Mouse (Mus musculus) heart, adult 18-20 months (tissue): Measurements from ENCODE around the gene Tspoap1. TPM values are rescaled to one million over a fixed set of nuclear protein-coding genes. Genes with fewer than 3 reads are reported as not detected.
A peak's percentile ranks its signal among the peaks of the same experiment; 100 is the strongest.

ENCODE experiments used
- DNase-seq, 2 experiments: peaks; one replicate each; pipeline ENCODE4 v3.0.0; 2021 to 2022; ENCODE audit warnings: mixed read lengths in 1 of 2
- total RNA-seq, 2 experiments: library from RNA; stranded (reverse); gene quantifications; 2 replicates each; pipeline ENCODE4 v1.2.3; 2021

The Tspoap1 gene
- total RNA-seq, 2 experiments from 2014 or later, result 0.15 TPM; not detected in 1

DNA sequence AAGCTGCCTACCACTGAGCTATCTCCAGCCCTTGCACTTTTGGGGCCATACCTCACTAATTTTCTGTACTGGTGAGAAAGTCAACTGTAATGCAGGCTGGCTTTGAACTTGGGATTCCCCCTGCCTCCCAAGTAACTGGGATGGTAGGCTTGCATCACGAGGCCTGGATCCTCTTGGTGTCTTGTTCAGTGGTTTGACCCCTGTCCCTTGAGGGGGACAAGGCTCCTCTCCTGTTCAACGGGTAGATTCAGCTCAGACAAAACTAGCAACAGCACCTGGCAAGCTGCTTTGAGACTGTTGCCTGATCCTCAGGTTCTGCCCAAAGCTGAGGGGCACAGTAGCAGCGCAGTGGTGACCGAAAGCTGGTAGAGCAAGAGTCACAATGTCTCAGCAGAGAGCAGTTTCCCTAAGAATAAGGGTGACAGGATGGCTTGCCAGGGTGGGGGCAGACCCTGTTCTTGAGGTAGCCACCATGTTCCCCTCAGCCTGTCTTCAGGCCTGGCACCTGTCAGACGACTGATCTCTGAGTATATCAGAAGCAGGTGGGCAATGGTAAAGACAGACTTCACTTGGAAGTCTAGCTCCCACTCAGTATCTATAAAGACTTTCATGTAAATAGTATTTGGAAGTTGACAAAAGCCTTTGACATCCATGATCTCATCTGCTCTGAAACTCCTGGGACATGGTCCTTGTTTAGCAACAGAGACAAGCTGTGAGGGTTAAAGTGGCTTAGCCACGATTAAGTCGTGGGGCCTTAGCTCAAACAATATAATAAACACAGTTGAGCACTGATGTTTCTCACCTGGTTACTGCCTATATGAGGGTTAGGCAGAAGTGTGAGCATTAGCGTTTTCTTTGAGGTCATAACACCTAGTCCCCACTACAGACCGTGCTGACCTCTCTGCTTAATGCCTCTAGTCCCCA, 14.4 kb upstream of the Tspoap1 start:
- no peak for DNase-seq

DNA sequence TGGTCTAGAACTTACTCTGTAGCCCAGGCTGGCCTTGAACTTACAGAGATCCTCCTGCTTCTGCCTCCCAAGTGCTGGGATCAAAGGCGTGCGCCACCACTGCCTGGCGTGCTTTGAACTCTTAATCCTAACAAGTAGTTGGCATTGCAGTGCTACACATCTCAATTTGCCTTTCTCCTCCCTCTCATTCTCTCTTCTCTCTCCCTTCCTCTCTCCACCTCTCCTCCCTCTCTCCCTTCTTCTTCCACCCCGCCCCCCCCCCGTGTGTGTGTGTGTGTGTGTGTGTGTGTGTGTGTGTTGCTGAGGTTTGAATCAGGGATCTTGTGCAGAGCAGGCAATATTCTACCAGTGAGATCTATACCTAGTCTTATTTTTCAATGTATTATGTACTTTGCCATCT, 13.0 kb upstream of the Tspoap1 start:
- DNase-seq, result no peak

DNA sequence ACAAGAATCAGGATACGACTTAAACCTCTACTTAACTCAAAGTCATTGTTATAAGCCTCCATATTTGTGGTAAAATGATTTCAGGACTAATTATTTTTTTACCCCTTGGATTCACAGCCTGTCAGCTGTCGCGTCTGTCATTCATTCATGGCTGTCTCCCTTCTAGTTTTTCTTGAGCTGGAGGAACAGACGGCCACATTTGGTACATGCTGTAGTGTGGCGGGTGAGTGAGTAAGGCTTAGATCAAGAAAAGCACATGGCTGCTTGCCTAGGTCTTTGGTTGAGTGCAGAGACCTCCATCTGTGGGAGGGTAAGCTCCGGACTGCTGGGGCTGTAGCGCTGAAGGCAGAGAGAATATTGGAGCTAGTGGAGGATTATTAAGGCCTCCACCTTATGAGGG, 12.6 kb upstream of the Tspoap1 start:
- no peak for DNase-seq

DNA sequence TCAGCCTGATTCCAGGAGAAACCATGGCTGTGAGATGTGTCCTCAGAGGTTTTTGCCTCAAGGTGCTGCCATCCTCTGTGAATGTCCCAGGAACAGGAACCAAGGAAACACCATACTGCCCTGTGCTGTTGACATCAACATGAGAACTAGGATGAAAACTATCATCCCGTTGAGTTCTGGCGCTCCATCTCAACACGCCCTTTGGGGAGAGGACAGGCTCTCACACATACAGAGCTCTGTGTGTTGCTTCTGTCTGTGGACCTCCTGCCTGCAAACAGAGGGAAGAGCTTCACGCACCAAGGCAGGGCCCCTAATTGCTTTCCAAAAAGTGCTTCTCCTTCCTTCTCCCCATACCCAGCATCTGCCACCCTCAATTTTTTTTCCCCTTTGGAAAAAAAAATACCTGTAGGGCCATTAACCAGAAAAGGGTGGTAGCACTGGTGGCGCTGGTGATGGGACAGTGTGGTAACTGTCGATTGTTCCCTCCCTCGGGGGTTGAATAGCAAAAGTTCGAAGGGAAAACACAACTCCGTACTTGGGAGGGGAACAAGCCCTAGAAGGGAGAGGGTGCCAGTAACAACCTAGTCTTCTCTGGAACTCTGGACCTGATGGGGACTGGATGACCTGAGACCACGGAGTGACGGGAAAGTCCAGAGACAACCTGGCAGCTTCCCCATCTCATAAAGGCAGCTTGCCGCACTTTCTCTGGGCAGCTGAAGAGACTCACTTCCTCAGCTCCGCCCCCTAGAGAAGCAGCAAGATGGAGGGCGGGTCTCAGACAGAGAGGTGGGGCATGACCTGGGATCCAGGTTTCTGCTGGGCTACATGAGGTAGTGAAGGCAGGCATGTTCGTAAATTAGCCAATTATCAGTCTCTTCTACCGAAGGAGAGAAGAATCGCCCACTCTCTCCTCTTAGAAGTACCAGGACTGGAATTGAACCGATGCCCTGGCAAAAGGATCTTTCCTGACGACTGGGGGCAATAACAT, 11.9 kb upstream of the Tspoap1 start:
- DNase-seq, result peak in 1 of 2 experiments; percentile 74

DNA sequence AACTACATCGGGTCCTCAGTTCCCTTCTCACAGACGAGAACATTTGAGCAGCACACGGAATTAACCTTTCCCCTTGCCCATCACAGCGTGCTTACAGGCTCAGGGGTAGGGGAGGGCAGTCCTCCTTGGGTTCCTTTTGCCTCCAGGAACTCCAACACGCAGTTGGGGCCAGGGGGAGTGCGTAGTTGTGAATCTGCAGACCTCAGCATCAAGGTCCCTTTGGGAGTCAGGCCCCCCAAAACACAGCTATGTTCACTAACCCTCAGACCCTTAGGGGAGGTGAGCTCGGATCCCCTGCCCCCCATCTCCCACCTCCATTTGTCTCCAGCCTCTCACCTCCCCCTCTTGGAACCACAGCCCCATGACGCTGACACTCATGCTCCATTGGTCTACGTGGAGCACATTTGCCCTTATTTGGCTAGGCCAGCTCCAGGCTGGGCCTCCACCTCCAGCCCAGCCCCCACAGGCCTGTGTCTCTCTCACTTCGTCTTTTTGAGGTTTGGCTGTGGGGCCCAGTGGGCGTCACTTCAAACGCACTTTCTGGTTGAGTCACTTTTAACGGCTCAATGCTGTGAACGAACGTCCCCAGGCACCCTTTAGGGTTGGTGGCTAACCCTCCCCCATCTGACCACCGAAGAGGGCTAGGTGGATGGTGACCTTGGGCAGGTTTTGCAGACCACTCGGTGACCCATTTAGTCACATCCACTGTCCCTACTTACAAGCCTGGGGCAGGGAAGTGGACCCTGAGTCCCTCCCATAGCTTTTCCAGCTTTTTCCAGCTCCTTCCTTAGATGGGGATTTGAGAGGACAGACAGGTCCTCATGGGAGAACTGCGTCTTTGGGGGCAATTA, 10.9 kb upstream of the Tspoap1 start:
- peak; percentile 49 to 86 for DNase-seq

DNA sequence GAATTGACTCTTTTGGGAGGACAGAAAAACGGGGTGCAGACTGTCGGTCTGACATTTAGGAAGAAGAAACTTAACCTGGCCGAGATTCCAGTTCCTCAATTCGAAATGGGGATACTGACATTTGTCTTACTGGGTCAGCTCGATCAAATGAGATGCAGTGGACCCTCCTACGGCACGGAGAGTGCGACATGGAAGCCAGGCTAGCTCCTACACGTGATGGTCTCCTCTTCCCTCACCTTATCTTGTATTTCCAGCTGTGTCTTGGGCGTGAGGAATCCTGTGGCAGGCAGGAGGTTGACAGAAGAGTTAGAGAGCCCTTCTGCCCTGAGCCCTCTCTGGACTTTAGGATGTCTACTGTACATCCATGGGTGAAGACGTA, 10.3 kb upstream of the Tspoap1 start:
- no peak for DNase-seq

DNA sequence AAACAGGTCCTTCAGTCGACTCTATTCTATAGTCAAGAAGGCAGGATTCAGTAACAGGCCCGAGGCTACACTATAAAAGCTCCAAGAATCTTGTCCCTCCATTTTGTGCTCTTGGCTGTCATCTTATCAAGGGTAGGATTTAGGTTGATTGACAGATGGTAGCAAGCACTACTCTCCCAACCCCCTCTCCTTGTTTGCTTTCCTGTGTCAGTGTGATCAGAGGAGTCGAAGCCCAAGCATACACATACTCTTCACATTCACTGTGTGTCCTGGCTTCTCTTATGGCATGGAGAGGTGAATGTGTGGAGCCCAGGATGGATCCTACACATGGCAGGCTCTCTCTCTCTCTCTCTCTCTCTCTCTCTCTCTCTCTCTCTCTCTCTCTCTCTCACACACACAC, 9.8 kb upstream of the Tspoap1 start:
- no peak for DNase-seq

DNA sequence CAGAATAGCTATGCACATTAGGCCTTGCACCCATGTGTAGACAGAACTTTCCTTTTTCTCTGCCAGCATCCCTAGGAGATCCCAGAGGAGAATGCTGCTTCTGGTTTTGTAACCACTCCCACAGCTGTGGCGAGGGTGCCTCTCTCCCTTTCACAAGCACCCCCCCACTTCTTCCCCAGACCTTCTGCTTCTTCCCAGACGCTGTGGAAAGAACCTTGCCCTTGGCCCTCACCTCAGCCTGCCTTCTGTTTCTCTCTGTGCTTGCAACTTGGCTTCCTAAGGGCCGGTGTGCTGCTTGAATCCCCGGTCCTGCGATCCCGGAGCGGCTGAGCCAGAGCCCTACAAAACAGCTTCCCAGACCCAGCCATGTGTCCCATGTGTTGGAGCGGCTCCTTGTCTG, 9.3 kb upstream of the Tspoap1 start:
- no peak for DNase-seq

DNA sequence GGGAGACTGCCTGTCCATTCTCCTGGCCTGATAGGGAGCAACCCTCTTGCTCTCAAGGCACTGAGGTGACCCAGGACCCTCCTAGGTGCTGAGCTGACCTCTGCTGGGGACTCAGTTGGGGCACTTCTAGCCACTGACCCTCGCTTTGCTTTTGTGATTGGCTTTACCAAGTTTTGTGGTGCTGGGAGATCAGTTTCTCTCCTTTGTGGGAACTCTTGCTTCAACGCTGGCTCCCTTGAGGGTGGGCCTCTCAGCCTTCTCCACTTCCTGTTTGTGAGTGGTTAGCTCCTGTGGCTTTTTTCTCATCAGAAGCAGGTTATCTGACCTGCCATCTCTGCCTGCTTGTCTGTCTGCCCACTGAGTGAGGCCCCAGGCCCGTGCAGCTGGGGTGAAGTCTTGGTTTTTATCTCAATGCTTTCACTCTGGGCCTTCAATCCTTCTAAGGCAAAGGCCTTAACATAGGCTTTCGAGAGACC, 8.8 kb upstream of the Tspoap1 start:
- peak in 1 of 2 experiments; percentile 40 for DNase-seq

DNA sequence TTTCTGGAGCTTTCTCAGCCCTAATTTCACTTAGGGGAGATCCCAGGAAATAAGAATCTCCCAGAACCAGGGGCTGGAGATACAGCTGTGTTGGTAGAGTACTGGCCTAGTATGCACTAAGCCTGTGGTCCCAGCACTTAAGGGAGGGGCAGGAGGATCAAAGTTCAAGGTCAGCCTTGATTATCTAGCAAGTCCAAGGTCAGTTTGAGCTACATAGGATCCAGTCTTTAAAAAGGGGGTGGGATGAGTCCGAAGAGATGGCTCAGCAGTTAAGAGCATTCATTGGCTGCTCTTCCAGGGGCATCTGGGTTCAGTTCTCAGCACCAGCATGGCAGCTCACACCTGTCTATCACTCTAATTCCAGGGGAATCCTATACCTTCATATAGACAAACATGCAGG, 8.0 kb upstream of the Tspoap1 start:
- DNase-seq, result no peak

DNA sequence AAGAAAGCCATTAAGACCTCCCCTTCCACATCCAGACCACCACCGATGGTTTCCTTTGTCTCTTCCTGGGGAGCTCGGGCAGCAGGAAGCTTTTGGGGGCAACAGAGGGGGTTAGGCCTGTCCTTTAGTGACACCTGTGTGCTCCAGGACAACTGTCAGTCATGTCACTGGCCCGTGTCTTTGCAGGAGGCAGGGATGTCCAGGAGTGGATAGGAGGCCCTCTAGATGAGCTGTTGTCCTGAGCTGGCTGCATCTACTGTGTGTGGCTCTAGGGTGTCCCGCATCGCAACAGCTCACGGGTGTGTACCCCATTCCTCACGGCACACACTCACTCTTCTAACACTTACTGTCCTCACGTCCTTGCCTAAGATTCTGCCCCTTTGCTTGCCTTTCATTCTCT, 7.1 kb upstream of the Tspoap1 start:
- DNase-seq, result no peak

DNA sequence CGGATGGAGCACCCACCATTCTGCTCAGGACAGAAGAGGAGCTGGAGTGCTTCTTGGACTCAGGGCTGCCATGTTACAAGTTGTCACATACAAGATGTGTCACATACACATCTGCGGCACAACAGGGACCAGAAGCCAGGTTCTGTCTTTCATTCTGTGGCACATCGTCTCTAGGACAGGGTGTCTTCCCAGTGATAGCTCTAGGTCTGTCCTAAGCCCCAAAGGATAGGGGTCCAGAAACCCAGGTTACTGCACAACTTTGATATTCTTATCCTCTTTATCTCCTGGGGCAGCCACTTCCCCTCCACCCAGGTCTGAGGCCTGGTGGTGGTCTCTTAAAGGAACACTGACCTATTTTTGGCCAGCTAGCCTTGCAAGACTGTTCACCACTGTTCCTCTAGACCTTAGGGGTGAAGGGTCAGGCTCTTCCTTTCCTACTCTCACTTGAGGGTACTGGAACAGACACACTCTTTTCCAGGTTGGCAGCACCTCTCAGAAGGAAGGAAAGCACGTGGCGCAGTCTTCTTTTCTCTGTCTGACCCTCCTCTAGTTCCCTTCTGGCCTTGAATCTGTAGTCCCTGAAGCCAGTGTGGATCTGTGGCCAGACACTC, 6.3 kb upstream of the Tspoap1 start:
- no peak for DNase-seq

DNA sequence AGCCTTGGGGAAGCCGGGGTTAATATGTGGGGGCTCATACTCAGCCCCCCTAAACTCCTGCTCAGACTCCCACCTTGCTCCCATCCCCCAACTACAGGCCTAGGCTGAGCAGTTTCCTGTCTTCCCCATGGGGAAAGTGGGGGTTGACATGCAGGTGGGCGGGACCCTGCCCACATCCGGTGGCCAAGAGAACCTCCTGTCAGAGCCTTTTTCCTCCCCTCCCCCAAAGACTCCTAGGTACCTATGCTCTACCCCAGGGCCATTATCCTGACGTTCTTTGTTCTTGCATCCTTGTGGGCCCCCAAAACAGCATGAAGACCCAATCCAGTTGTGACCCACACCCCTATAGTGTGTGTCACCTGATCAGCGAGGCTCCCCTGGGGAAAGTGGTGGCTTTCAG, 5.7 kb upstream of the Tspoap1 start:
- peak in 1 of 2 experiments; percentile 52 for DNase-seq

DNA sequence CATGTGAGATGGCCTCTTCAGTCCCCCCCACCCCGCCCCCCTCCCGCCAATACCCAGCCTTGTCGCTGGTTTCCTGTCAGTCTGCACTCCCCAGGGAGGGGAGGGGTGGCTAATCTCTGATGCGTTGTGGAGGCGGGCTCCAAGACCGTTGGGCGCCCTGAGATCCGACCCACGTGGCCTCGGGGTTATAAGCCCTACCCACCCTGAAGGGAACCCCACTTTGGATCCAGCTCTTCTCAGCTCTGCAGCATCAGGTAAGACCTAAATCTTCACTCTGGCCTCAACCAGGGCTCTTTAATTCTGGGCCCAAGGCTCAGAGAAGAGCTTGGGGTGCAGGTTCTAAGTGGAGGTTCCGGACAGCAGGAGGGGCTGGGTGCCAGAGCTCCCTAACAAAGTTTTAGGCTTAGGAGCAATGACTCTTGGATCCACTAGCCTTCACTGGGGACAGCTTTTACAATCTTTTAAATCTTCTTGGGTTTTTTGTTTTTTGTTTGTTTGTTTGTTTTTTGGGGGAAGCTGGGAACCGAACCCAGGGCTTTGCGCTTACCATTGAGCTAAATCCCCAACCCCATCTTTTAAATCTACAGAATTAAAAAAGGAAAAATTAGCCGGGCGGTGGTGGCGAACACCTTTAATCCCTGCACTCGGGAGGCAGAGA, 4.9 kb upstream of the Tspoap1 start:
- DNase-seq, result peak; percentile 52 to 88

DNA sequence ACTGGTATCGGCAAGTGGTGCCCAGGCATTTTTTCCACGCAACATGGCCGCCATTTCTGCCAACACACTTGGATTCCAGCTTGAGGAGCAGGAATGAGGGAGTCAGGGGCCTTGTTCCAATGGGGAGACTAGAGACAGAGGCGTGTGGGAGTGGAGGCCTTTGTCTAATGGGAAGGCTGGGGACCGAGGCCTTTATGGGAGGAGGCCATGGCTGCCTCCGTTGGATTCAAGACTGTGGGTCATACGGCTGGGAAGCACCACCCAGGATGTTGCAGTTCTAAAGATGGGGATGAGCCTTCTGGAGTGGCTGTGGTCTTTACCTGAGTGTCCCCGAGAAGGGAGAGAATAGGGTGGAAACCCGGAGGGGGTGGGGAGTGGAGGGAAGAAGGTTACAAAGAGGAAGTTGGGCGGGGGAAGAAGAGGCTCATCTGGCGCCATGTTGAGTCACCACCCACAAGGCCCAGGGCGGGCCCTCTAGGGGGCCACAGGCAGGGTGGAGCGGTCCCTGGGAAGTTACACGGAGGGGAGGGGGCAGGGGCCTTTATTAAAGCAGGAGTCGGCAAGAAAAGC, 4.0 kb upstream of the Tspoap1 start:
- DNase-seq, result peak; percentile 39 to 71

DNA sequence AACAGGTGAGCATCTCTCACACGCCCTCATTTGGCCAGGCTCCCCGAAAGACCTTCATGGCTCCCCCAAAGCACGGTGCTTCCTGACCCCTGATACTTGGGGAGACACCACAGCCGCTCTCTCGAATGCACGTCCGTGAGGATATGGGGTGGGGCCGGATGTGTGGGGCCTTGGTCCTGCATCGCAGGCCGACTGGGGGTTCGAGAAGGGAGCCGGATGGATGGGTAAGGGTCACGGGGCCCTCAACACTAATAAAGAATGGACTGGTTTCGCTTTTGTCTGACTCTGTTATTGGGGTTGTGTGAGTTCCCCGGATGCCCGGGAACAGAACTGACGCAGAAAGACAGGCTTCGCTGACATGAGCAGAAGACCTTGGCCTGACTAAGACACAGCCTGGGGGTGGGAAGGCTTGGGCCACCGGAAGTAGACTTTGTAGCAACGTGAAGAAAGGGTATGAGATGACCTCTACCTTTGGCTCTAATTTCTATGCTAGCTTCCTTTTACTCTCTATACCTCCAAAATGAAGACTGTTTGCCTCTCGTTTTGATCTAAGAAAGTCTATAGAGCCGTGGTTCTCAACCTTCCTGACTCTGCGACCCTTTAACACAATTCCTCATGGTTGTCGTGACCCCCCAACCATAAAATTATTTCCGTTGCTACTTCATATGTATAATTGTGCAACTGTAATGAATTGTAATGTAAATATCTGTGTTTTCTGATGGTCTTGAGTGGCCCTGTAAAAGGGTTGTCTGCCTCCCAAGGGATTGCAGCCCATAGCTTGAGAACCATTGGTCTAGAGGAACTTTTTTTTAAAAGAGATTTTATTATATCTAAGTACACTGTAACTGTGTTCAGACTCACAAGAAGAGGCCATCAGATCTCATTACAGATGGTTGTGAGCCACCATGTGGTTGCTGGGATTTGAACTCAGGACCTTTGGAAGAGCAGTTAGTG, 3.1 kb upstream of the Tspoap1 start:
- peak in 1 of 2 experiments; percentile 25 for DNase-seq

DNA sequence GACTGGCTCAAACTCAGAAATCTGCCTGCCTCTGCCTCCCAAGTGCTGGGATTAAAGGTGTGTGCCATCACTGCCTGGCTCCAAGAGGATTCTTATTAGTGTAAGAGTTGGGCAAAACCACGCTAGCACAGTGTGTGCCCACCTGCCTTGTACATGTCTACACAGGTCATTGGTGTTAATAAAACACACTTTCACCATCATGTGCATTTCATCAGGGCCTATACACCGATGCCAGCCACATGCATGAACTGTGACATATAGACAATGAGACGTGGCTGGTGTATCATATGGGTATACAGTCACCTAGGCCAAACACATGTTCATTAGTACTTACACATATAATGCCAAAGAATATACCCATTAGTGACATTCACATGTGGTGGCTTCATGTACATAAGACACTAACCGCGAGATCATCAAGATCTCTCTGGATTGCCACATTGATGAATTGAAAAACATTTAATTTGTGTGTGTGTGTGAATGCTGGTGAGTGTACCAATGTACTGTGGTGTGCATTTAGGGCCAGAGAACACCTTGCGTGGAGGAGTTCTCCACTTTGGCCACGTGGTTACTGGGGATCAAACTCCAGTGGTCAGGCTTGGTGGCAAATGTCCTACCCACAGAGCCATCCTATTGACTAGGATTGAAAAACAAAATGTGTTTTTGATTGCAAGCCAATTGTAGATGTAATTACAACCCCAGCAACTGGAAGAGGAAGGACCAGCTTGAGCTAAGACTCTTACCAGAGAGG, 2.0 kb upstream of the Tspoap1 start:
- DNase-seq, result no peak

DNA sequence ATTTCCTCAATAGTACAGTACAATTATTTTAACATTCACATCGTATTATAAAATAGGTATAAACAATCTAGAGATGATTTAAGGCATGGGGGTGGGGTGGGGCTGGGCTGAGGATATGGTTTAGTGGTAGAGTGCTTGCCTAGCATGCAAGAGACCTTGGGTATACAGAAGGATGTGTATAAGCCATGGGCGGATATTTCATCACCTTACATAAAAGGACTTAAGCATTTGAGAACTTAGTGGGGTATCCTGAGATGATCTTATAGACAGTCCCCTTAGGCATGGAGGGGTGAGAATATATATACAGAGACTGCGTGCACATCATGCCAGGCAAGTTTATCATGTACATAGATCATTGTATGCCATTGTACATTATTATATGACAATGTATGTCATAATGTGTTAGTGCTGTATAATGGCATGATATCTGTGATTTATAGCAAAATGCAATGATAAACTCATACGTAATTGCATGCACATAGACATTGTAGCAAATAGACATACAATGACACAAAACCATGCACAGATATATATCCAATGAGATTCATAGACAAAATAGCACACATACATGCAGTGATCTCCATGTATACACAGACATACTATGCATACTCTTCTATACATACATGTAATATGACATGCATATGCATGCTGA, 1.3 kb upstream of the Tspoap1 start:
- no peak for DNase-seq
